Mouse (Mus musculus): ENCODE results near the gene Kifc1.

GRCm38 (mm10) chr17:33902491-33902890 lies 12.0 kb upstream of the Kifc1 start:
- TF ChIP-seq CHD2 (IDR thresholded peaks at IDR 0.05; ENCODE audit: low read length) (no peak), MAFK (IDR thresholded peaks at IDR 0.05; ENCODE audit: insufficient replicate concordance, low read length) (no peak), EP300 (IDR thresholded peaks at IDR 0.05; ENCODE audit: low read length) (no peak), POLR2A (IDR thresholded peaks at IDR 0.05; ENCODE audit: low read depth, low read length) (no peak), CTCF (conservative IDR thresholded peaks at IDR 0.05 in 1 of 2, IDR thresholded peaks at IDR 0.05 in 1 of 2; ENCODE audit: low read depth in 2 of 2, low read length in 2 of 2) (no peak), ZNF384 (IDR thresholded peaks at IDR 0.05; ENCODE audit: low read depth, low read length) (no peak), BHLHE40 (IDR thresholded peaks at IDR 0.05; ENCODE audit: low read depth, low read length) (no peak)
